Mouse (Mus musculus) cerebellum, adult 9-11 months (tissue): ENCODE data around the gene Itsn1.

Source experiments
- DNase-seq: peaks from one replicate; pipeline ENCODE4 v3.0.0; 2022

Itsn1 gene

DNA sequence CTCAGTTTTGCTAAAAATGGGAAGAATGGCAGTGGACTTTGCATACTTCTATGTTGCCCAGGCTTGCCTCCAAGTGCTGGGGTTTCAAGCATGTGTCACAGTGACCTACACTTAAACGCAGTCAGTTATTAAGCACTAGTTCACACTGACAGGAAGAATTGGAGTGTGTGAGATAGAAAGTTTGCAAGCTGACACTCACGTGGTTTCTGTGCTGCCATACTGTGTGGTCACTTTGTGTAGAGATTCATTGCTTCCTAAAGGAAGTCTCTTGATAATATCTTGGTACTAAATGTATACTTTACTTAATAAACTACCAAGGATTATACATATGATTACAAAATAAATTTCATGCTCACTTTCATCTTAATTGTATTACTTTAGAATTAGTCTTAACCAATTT lies 3.7 kb downstream of the Itsn1 start:
- no peak for DNase-seq

DNA sequence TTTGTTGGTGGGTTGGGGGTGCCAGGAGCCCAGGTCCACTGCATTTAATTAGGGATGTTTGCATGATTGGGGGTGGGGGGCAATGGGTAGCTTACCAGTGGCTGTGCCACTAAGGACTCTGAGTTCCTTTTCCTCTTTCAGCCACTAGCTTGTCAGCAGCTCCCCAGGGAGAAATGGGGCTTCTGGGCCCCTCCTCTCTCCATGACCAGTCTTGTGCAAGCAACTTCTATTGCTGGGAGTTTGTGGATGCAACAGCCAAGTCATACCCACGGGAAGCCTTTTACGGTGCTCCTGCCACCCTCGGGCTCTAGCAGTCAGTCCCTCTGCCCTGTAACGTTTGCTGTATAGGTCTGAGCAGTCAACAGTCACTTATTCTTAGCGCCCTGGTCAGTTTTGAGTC lies 5.7 kb downstream of the Itsn1 start:
- no peak for DNase-seq

DNA sequence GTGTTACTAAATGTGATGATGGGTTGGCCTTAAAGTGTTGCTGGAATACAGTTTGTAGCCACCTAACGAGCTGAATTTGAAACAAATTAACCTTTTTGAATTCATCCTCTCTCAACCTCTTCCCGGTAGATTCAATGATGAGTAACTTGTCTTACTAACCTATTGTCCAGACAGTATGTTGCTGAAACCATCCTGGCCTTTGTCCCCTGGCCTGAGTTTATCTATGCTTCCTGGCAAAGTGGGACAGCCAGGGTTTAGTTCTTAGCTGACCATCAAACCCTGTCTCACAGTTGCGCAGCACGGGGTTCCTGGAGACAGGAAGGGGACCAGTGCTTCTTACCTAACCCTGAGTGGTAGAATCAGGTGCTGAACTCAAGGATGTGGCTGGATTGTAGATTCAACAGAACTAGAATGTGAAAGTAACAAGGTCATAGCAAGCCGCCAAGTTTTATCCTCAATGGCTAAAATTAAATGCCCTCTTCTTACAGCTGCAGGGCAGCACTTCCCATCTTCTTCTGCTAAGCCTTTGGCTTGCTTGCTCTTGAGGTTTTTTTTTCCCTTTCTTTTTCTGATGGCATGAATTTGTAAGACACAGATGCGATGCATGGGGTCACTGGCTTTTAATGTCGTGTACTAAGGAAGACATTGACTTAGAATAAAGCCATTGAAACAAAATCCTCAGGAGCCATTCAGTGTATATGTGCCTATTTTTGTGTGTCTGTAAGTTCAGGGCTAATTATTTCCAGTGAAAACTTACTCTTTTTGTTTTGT lies 7.2 kb downstream of the Itsn1 start:
- DNase-seq, result no peak

DNA sequence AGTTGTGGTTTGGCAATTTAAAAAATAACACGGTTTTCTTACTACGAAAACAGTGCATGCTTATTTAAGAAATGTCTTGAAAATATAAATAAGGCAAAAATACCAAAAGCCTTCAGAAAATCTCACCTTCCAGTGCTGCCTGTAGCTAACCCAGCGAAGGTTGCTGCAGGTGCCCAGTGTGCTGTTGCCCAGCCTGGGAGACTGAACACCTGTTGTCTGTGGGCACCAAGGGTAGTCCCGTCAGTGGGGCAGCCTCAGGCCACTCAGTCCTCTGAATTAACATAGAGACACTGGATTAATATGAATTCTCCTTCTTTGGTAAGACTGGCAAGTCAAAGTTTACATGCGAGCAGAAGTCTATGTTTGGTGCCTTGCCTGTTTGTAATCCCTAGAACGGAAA lies 9.4 kb downstream of the Itsn1 start:
- DNase-seq, result no peak

DNA sequence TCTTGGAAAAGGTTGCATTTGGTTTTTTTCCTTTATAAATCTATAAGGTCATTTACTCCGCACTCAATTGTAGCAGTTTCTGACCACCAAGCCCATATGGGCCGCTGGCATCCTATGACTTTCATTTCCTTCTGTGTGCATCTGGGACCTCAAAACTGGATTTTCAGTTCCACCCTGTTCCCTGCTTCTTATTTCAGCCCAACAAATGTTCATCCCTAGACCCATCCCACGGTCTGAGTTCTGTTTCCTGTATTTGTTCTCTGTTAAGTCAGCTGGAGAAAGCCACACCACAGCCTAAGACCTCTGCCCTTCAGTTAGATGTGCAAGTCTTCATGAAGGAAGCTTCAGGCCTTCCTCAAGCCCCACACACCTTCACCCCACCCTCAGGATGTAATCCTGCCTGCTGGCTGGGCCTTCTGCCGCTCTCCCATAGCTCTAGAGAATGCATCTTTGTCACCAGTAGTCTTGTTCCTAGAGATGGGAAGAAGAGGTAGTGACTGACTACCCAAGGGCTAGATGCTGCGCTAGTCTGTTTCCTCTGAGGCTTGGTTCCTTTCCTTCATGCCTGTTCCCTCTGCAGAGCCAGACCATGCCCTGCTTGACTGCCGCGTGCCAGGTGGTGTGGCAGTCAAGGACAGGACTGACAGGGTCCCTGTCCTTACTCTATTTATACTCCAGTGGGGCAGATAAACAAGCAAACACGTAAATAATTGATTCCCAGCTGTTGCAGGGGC lies 11.3 kb downstream of the Itsn1 start:
- no peak for DNase-seq

DNA sequence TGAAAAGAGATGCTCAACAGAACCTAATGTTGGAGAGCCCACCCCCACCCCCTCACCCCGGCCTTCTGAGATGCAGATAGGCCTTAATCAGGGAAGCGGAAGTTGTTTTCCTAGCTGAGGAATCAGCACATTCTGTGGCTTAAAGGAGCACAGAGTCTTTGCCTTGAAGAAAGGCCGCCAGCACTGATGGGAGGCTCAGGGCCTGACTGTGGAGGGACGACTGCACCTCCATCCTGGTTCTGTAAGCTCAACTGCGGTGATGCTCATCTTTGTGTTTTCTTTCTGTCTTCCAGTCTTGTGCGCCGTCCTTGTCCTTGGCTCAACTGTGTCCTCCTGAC lies 11.8 kb downstream of the Itsn1 start:
- no peak for DNase-seq

DNA sequence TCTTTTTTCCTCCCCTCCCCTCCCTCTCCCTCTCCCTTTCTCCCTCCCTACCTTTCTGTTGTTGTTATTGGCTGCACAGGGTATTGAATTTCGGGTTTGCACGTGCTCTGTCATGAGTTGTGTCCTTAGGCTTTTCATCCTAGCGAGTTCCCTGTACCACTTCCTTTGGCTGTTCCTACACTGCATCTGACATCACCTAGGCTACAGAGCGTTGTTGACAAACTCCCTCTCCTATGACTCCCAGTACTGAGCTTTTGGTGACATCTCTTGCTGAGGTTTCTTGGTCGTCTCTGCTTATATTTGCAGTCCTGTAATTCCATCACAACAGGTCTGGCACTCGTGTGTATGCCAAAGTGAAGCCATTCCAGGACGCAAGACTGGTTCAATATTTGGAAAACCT lies 14.0 kb downstream of the Itsn1 start:
- no peak for DNase-seq

DNA sequence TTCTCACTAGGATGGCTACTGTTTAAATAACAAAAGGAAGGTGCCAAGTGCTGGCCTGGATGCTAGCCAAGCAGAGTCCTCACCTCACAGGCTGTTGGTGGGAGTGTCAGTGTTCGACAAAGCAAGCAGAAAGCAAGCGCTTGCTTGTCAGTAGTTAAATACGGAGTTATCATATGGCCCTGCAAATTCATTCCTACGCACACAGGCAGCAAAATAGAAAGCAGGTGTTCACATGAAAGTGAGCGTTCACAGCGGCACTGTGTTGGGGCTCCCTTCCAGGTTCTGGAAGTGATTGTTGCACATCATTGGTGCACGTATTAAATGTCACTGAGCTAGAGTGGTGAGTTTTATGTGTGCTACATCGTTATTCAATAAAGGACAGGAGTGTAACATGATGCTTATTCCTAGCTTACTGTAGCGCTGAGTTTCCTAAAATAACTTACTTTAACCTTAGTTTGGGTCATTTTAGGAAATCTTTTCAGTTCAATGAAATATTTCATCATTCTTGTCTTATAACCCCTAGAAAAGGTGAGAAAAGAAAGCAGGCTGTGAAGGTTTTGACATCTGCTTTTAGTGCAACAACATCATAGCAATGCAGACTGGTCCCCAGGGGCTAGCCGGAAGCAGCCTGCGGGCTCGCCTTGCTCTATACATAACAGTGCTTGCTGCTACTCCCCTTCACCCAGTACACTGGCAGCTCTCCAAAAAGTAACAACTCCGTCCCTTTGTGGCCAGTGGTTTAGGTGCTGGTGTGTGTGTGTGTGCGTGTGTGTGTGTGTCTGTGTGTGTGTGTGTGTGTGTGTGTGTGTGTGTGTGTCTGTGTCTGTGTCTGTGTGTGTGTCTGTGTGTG lies 17.2 kb downstream of the Itsn1 start:
- DNase-seq, result peak; percentile 84

DNA sequence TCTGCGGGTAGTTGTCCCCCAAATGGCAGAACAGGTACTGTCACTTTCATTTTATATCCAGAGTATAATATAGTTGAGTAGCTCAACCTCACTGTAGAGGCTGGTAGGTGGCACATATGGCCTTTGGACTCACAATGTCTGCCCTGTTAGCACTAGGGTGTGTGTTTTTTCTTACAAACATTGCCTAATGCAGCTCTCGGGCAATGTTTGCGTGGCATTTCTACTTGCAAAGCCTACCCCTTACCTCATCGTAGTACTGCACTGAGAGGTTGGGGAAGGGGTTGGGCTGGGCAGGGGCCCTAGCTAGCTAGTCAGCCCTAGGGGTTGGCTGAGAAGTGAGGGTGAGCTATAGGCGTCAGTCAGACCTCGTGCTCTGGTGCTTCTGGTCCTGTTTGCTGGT lies 18.5 kb downstream of the Itsn1 start:
- DNase-seq, result no peak

DNA sequence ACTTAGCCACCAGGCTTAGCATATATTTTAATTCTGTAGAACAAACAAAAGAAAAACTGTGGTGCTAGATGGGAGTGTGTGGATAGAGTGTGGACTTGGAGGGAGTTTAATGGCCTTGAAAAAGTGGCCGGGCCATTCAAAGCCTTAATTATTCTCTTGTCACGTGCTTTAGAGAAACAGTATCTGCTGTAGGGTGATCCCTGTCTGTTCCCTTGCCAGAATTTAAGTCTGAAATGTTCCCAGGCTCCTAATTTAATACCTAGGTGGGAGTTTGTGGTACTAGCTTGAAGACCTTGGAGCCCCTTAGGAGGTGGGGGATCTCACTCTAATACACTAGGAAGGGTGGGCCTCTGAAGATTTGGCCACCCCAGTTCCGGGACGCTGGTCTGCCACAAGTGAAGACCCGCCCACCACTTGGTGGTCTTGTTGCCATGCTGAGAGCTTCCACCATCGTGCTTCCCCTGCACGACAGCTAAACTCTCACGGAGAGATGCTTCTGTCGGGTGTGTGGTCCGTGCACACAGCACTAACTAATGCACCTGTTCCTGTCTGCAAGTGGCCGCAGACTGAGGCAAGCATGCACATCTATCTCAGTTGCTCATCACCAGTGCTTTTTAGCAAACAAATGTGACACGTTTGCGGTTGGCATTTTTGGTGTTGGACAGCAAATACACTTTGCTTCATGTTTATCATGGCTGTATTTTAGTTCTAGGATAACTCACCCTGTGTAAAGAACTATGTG lies 22.7 kb downstream of the Itsn1 start:
- no peak for DNase-seq

DNA sequence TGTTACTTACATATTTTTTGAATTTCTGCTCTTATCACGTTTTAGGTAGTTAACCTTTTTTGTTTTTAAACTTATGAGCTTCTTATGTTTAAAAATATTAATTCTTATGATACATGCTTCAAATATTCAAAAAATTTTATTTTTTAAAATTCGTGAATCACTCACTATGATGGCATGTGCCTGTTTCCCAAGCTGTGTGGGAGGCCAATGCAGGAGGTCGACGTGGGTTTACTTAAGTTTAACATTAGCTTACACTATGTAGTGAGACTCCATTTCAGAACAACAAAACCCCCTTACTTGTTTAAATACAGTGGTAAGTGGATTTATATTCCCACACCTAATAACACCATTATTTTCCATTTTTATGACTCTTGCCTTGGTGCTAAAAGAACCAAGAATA lies 24.5 kb downstream of the Itsn1 start:
- DNase-seq, result no peak

DNA sequence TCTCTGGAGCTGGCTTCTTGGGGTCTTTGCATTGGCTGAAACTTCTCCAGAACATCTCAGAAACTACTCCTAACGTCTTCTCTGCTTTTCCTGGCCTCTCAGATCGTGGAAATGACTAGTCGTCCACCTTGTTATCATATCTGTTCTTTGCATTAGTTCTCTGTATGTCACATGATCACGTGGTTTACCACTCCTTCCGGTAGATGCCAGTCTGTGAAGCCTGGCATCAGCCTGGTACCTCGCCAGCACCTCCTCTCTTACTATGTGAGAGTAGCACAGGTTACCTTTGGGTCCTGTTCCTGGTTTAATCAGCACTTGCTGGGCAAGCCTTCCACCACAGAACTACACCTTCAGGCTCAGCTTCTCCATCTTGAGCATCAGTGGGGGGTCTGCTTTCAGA lies 25.9 kb downstream of the Itsn1 start:
- DNase-seq, result no peak

DNA sequence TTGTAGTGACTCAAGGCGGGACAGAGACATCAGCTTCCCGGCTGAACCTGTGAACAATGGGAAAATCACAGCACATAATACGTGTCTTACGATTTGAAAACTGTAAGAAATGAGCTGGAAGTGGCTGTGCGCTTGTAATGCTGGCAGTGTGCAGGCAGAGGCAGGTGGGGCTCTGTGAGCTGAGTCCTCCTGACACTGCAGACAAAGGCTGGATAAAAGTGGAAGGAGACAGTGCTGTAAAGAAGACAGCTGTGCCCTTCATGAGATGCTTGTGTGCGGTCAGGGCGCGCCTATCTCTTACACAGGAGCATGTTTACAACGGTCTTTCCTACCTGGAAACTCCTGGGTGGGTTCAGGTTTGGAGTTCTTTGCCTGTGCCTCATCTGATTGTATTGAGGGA lies 32.1 kb downstream of the Itsn1 start:
- DNase-seq, result no peak

DNA sequence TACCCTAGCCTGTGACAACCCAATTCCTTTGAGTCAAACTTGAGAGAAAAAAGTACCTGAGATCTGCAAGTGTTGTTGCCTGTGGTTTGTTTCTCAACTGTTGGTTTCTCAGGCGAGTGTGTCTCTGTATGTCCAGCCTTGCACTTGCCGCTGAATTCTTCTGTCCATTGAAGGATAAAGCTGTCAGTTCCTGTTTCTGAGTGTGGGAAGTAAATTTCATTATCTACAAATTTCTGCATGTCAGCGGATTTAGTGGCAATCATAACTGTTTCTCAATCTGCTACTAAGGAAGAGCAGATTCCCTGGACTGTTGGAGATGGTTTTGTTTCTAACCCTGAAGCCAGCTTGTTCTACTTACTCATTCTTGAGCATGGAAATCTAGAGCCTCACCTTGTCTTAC lies 32.7 kb downstream of the Itsn1 start:
- no peak for DNase-seq

DNA sequence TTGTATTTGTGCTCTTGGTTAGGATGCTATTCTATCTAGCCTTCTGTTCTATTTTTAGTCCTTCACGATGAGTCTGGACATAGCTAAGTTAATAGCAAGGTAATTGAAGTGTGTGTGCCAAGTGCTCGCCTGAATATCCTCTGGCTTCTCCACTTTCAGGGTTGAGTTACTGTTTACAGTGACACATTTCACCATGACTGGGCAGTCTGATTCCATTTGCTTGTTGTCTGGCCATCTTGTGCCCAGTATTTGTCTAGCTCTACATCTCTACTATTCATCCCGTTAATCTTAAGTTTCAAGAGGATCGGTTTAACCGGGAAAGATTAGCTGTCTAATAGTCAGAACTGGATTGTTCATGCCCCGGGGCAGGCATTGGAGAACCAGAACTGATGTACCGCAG lies 33.4 kb downstream of the Itsn1 start:
- DNase-seq, result no peak

DNA sequence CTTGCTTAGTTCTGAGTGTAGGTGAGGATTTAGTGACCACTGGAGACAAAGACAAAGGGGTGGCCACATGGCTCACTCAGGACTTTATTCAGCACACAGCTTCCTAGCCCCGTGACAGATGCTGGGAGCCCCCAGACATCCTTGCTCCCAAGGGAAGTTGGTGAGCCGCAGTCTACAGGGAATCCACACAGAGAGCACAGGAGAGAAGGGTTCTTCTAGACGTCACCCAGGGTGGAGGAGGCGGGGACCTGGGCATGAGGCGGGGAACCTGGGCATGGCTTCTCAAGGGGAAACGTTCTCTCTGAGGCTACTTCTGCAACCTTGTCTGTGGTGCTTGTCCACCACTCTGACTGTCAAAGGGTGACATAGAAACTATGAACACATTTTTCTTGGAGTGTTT lies 34.9 kb downstream of the Itsn1 start:
- DNase-seq, result no peak

DNA sequence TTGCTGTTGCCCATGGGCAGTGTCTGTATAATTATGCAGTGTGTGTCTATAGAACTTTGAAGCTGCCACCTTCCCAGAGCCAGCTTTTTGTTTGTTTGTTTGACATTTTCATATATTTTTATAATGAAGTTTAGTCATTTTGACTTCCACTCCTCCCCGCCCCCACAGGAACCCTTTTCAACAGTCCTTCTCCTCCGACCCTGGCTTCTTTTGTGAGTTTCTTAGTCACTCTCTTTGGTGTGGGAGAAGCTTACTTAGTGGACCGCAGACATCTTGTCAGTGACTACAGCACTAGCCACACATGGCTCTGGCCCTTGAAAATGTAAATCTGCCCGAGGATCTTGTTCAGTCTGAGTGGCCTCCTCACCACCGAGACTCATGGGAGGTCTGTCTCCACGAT lies 35.3 kb downstream of the Itsn1 start:
- DNase-seq, result no peak

DNA sequence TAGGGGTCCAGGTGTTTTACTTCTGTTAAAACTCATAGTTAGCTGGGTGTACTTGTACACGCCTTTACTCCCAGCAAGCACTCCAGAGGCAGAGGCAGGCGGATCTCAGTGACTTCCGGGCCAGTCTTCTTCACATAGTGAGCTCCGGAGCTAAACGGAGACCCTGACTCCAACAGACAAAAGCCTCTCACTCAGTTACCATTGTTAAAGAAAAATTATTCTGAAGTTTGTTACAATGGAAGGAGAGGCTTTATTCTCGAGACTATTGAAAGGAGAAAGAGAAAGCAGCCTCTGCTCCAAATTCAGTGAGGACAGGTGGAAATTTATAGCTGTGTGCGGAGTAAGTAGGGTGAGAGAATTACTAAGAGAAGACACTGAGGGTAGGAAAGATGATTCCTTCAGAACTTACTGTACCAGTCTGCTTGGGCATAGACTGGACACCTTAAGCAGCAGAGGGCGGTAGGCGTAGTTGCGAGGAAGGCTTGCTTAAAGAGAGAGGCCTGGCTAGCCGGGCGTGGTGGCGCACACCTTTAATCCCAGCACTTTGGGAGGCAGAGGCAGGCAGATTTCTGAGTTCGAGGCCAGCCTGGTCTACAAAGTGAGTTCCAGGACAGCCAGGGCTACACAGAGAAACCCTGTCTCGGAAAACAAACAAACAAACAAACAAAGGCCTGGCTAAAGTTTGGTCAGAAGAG lies 36.2 kb downstream of the Itsn1 start:
- DNase-seq, result no peak

DNA sequence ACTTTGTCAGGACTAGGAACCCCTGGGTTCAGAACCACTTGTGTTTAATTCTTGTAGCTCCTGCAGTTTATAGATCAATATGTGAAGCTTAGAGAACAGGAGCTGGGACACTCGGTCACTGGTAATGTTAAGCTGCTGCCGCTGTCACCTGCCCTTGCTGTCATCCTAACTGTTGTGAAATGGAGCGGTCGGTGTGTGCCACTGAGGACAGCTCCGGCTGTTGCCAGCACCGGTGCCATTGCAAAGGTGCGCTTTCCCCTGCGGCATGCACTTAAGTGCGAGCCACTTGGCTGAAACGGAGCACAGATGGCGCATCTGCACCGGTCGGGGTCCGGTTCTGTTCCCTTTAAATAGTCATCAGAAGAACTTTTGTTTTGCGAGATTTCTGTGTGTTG lies 36.7 kb downstream of the Itsn1 start:
- no peak for DNase-seq

DNA sequence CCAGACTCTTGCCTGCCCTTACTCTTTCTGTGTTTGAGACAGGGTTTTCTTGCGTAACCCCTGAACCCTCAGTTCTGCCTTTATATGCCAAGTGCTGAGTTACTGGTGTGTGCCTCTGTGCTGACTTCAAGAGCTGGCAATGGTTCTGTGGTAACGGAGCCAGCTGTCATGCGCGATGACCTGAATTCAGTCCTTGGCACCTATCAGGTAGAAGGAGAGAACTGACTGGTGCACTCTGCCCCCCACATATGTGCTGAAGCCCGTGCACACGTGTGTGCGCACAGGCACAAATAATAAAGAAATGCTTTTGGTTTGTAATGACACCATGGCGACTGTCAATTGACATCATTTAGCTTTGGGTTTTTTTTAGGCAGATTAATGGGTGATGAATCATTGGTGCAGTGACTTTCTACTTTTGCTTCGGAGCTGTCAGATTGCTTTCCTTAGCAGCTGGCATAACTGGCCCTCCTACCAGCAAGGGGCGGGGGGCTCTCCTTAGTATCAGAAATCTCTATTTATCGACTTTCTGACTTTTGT lies 38.2 kb downstream of the Itsn1 start:
- peak; percentile 90 for DNase-seq

DNA sequence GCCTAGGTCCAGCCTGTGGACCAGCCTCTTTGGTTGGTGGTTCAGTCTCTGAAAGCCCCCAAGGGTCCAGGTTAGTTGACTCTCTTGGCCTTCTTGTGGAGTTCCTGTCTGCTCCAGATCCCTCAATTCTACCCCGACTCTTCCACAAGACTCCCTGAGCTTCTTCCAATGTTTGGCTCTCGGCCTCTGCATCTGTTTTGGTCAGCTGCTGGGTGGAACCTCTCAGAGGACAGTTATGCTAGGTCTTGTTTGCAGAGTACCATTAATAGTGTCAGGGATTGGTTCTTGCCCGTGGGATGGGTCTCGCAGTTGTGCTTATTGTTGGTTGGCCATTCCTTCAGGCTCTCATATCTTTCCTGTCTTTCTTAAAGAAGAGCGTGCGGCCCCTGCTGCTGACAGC lies 39.5 kb downstream of the Itsn1 start:
- DNase-seq, result no peak

DNA sequence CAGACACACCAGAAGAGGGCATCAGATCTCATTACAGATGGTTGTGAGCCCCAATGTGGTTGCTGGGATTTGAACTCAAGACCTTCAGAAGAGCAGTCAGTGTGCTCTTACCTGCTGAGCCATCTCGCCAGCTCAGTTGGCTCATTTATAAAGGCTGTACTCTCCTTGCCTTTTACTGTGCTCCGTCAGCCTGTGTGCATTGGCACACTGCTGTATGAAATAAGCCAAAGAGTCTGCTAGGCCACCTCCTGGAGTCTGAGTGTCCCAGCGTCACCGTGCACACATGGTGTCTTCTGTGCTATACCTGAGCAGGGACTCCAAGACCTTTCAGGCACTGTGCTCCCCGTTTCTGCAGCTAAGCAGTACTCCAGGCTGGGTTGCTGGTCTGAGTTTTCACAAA lies 40.8 kb downstream of the Itsn1 start:
- DNase-seq, result peak; percentile 77
